Mouse (Mus musculus) lung, adult 18-20 months (tissue): Measurements from ENCODE around the gene Smarcd3.
"Not testable (repeated sequence)": the region's sequence is repeated elsewhere in the genome, so short reads cannot be mapped to it uniquely, and the experiment has no call there.

ENCODE experiments used
- DNase-seq, 2 experiments: peaks; one replicate each; pipeline ENCODE4 v3.0.0; 2022; ENCODE audit warnings: mixed read lengths in 2 of 2

The Smarcd3 gene

DNA sequence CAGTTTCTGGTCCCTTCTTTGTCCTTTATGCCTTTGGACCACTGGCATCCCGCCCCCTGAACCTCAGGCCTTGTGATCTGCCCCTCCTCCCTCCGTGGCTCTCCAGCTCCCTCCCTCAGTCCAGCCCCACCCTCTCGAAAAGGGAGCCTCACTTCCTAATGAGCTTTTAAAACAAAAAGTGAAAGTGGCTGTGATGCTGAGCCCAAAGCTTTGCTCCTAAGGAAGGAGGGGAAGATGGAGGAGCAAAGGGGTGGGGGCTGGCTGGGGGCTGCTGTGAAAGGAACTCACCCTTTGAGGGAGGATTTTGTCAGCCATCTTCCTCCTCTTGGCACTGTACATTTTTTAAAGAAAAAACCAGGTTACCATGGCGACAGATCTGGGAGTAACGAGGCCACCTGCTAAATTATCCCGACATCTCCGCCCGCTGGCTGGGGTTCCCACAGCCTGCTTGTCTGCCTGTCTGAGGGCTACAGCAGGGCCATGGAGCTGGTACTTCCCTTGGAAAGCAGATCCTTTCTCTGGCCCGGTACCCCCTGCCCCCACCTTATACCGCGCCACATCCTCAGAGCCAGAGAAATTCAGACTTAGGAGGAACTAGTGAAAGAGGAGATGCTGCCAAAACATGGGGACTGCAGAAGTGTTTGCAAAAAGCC lies 27.6 kb downstream of the Smarcd3 start:
- peak; percentile 57 to 65 for DNase-seq

DNA sequence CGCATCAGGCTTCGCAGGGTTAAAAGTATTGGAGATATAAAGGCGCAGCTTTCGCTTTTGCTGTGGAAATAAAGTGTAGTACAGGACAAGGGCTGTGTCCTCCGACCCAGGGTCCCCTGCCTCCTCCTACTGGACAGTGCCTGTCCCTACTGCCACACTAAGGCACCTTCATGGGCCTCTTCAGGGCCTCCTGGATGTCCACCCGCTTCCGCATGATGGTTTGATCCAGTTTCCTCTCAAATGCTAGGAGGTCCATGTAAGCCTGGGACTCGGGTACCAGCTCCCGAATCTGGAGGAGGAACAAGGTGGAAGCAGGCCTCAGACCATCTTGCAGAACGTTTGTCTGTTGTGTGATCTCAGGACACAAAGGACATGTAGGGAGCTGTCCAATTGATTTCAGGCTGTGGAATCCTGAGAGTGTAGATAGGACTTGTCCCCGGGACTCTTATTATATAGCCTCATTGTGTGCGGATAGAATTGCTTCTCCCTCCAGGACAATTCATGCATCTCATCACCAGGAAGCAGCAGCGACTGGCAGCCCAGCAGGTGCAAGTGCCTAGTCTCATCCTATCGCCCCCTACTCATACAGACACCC lies 28.3 kb downstream of the Smarcd3 start:
- no peak for DNase-seq

DNA sequence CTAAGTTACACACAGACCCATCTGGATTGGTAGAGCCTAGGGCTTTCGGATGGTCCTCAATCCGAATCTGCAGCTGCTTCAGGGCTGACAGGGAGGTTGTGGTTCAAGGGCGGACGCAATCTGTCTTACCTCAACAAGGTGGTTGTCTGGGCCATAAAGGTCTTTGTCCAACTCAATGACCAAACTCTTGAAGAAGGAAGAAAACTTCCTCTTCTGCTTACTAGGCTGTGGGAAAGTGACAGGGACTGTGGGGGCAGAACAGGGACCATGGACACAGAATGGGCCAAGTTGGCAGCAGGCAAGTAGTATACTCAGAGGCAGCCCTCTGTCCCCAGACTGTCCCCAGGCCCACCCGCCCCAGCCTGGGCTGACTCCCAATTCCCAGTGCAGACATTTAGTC lies 28.9 kb downstream of the Smarcd3 start:
- DNase-seq, result no peak

DNA sequence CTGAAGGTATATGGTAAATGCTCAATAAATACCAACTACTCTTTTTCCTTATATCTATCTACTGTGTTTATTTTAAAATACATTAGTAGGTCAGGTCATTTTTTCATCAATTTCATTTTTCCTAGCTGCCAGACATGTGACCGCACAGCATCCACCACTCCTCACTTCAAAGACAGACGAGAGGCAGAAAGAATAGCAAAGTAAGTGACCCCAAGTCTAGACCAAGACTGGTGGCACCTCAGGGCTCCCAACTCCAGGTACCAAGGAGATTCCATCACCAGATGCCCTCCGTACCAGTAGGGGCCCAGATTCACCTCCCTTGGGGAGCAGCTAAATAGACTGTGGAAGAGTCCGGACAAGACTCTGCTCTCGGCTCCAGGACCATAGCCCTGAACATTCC lies 29.9 kb downstream of the Smarcd3 start:
- DNase-seq, result no peak

DNA sequence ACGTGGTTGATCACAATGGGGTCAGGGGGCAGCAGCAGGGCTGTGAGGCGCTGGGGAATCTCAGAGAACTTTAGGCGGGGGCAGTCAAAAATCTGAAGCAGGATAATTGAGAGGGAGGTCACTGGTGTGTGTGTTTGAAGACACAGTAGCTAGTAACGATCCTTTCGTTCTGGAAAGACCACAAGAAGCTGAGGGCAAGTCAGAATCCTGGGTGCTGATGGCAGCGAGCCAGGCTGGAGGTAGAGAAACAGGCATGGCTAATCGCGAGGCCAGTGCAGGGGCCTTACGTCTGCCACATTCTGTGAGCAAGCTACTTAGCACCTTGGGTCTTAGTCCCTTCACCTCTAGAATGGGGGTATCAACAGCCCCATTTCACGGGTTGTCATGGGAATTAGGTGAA lies 30.3 kb downstream of the Smarcd3 start:
- no peak for DNase-seq

DNA sequence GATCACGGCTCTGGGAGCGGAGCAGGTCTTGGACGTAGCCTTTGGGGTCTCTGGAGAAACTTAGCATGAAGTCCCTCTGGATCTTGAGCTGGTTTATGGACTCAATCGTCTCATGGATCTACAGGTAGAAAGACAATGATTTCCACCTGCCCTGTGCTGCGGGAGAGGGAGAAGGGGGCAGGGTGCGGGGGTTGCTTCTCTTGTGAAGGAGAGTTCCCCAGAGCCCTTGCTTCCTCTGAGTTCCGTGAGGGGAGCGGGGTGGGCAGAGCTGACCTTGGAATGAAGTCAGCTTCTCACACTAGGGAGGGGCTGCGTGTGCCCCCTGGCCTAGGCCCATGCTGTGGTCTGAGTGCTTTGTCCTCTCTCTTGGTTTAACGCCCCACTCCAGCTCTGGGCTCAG lies 31.0 kb downstream of the Smarcd3 start:
- no peak for DNase-seq

DNA sequence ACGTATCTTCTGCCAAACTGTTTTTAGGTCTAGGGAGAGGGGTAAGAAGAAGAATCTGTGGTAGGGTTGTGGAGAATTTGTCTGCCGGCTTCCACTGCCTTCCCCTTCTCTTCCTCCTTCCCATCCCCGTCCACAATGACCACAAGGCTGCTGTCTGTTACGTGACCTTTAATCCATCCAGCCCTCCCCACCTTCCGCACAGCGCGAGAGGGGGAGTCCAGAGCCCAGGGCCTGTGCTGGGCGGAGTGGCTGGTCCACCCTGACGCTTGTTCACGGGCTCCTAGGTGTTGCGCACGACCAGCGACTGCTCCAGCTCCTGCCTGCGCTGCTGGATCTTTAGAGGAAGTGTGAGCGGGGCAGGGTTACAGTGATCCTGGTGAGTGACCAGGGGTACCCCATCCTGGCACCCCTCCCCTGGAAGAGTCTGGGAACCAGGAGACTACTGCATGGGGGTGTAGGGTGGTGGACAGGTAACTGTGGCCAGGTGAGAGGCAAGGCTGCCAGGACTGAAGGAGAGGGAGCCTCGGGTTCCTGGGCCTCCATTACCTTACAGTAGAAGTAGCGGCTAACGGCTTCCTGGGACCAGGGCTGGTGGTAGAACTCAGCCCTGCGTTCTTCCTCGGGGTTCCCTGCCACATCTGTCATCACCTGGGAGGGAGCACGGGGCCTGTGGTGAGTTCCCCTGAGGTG lies 31.6 kb downstream of the Smarcd3 start:
- DNase-seq, result no peak

DNA sequence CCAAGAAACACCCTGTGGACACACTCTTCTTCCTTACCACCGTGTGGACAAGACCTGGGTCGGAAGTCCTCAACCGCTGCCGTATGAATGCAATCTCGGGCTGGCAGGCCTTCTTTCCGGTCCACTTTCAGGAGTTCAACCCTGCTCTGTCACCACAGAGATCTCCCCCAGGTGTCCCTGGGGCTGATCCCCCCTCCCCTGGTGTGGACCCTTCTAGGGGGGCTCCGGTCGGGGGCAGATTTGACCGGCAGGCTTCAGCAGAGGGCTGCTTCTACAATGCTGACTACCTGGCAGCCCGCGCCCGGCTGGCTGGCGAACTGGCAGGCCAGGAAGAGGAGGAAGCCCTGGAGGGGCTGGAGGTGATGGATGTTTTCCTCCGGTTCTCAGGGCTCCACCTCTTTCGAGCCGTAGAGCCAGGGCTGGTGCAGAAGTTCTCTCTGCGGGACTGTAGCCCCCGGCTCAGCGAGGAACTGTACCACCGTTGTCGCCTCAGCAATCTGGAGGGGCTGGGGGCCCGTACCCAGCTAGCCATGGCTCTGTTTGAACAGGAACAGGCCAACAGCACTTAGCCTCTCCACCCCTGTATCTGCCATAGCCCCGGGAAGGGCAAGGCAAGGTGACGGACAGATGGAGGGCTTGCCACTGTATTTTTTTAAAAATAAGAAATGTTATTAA lies 32.3 kb downstream of the Smarcd3 start:
- DNase-seq, result no peak

DNA sequence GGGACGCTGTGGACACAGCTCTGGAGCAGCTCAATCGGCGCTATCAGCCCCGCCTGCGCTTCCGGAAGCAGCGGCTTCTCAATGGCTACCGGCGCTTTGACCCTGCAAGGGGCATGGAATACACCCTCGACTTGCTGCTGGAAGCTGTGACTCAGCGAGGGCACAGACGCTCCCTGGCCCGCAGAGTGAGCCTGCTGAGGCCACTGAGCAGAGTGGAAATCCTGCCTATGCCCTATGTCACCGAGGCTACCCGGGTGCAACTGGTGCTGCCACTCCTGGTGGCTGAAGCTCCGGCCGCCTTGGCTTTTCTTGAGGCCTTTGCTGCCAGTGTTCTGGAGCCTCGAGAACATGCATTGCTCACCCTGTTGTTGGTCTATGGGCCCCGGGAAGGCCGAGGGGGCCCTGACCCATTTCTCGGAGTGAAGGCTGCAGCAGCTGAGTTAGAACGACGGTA lies 32.9 kb downstream of the Smarcd3 start:
- DNase-seq, result no peak

DNA sequence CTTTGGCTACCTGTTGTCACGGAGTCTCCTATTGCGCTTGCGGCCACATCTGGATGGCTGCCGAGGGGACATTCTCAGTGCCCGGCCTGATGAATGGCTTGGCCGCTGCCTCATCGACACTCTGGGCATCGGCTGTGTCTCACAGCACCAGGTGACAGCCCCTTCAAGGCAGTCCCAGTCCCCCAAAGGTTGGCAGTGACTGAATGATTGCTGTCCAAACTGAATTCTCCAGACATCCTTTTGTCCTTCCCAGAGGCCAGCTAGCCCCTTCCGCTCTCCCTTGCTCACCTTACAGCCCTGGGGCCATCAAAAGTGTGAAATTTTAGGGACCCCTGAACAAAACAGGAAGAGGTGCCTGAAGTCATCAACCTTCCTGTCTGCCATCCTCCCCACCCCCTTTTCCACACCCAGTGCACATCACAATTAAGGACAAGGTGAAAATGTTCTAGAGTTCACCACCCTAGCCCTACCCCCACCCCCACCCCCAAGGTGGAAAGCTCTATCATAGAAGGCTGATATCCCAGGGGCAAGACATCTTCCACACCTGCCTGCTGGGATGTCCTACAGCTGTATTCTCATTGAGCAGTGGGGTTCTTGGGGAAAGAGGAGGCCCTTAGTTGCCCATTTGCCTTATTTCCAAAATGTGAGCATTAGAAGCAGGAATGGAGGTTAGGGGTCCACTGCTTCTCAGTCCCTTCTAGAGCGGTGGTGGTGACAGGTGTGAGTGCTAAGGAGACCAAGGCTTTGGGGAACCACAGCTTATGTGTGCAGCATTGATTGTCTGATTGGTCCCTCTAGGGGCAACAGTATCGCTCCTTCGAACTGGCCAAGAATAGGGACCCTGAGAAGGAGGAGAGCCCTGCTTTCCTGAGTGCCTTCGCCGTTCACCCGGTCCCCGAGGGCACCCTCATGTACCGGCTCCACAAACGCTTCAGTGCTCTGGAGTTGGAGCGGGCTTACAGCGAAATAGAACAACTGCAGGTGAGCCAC lies 34.4 kb downstream of the Smarcd3 start:
- no peak for DNase-seq

DNA sequence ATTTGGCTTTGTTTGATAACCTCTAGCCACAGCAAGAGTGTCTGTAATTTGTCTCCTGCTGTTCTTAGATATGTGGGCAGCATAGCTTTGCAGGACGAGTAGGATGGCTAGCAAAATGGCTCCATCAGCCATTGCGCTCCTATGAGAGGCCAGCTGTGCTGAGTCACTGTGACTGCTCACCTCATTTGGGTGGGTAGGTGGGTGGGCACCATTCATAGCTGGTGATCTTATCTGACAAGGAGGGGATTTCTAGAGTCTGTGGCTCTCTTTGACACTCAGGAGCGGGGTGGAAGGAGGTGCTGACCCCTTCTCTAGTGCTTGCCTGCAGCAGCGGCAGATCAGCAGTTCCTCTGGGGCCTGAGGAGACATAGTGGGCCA lies 37.0 kb downstream of the Smarcd3 start:
- DNase-seq, result no peak

DNA sequence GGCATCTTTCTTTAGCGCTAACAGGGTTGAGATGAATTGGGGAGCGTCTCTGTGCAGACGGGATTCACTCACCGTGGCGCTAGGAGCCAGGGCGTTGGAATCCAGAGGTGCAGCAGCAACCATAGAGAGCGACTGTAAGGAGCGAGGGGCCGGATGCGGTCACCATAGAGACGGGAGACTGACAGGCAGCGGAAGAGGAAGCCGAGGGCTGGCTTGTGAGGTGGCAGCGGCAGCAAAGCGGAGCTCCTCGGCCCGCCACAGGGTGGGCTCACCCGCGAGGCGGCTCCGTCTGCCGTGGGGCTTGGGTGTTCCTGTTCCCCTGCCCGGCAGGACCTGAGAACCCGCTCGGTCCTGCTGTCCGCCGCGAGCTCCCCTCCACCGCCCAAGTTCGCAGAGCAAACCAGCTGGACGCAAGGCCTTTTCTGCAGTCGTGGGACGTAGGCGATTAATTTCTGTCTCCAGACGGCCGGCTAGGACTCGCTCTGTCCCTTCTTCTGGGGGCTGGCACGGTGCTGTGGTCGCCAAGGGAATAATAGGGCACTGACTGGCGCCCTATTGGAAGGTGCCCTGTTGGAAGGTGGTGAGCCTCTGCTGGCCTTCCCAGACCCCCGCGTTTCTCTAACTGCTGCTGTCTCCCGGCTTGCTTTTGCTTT lies 37.5 kb downstream of the Smarcd3 start, which contains the start of gene Chpf2:
Chpf2 (plus strand) TSS at position 195 of the 653 bp plus-strand sequence.
- DNase-seq, result peak; percentile 85 to 88

DNA sequence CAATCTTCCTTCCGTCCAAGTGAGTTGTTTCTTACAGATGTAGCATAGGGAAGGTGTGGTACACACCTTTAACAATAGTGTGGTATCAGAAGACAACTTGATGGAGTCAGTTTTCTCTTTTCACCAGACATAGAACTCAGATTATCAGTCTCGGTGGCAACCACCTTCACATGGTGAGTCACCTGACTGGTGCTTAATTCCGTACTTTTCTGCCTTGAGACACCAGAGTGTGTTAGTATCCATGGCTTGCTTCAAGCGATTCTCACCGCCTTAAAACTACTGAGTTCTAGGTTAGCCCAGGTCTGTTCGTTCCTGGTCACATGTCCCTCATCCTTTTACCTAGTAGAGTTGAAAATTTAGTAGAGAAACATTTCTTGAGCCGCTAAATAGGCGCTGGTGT lies 38.1 kb downstream of the Smarcd3 start:
- DNase-seq, result no peak

DNA sequence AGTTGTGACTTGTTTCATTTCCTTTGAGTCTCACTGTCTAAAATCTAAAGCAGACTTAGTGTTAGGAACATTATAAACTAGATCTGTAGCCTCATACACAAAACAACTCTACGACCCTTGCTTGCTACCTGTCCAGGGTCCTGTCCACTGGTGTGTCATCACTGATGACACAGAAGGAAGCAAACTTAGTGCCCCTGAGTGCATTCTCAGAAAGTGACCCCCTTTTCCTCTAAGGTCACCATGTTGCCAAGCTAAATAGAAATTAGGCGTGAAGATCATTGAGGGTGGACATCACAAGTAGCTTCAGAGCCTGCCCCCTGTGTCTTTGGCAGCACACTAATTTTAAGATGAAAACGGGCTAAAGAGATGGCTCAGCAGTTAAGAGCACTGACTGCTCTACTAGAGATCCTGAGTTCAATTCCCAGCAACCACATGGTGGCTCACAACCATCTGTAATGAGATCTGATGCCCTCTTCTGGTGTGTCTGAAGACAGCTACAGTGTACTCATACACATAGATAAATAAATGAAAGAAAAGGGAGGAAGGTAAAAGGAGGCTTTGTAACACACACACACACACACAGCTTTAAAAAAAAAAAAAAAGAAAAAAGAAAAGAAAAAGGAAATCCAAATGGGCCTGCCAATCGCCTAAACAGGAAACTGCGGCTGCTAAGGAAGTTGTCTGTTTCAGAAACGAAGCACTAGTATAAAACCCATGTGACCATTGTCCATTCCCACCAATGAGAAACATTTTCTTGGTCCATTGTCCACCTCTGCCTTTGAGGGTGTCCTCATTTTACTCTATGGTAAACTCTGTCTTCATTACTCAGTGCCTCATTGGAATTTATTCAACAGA lies 45.9 kb downstream of the Smarcd3 start:
- no peak for DNase-seq

DNA sequence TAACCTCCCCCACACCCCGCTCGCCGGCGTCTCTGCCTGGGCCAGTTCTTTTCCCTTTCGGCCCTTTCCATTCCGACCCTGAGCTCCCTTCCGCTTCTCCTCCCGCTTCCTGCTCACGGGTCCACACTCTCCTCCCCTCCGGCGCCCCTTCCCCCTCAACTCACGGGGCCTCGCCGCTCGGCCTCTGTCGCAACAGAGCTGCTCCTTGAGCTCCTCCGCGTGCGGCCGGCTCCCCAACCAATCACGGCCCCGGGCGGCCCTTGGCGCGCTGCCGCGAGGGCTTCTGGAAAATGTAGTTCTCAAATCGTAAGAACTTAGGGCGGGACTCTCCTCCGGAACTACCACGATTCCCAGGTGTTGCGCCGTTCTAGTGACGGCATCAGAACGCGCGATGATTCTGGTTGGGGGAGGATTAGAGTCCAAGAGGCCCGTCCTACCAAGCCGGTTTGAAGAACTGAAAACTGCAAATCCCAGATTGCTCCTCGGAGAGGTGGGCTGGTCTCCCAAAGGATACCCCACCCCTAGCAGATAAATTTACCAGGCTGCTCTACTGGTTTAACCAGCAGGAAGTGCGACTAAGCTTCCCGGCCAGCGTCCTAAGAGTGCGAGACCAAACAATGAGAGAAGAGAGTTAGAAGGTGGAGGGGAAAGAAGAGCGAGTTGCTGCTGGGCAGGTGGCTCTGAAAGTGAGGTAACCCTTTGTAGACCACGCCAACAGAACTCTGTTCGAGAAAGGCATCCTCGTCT lies 46.9 kb downstream of the Smarcd3 start, which contains the start of gene Abcf2:
Abcf2 (minus strand) TSS at position 285 of the 747 bp plus-strand sequence.
- DNase-seq, result peak; percentile 100

DNA sequence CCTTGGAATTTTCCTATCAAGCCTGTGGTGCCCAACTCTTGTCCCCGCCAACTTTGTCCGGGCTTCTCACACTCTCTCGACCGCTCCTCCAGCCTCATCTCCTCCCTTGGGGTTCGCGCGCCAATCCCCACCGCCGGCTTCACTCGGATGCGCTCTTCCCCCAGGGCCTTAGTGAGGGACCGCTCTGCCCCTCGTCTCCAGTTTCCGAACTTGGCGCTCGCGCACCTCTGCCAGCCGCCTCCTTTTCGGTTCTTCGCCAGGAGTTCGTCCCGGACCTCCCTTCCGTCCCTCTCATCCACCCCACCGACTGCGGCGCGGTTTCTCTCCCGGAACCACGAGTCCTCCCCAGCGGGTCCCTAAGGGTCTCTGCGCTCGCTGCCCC lies 47.4 kb downstream of the Smarcd3 start:
- DNase-seq, result no peak

DNA sequence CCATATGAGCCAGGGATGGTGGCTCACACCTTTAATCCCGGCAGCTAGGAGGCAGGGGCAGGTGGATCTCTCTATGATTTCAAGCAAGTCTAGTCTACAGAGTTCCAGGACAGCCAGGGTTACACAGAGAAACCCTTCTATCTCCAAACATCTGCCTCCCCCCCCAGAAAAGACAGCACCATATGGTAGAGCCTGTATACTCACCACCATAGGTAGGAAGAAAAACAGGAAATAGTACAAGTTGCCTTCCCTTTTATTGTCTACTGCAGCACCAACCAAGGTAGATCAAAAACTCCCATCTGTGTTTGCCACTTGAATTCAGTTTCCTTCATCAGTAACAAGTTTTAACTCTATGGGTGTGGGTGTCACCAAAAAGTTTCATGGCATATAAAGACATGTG lies 48.3 kb downstream of the Smarcd3 start:
- DNase-seq, result no peak

DNA sequence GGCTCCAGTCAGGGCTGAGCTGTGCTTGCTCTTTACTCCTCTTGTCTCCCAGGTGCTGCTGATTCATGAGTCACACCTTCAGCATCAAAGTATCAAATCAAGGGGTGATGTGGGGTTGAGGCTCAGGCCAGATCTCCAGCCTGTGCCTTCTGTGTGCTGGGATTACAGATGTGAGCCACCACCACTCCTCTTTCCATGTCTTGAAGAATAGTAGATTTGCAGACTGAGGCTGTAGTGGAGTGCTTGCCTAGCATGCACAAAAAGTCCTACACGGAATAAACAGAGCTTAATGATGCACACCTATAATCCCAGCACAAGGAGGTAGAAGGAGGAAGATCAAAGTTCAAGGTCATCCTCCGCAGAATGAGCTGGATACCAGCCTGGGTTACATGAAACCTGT lies 67.5 kb downstream of the Smarcd3 start, which contains the start of gene 4931409K22Rik:
4931409K22Rik (minus strand) TSS at position 101 of the 400 bp plus-strand sequence.
- no peak for DNase-seq

DNA sequence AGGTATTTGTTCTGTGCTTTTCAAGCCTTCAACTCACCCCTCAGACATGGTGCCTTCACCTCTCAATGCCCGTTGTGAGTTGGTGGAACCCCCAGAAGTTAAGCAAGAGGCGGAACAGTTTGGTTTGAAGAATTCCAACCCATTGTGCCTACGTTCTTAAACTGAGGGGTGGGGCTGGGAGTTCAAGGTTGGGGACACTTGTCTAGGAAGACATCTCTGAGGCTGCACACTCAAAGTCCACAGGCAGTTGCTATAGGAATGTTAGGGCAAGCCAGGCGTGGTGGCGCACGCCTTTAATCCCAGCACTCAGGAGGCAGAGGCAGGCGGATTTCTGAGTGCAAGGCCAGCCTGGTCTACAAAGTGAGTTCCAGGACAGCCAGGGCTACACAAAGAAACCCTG lies 68.9 kb downstream of the Smarcd3 start:
- not testable (repeated sequence) for DNase-seq
